Mouse (Mus musculus) heart, embryonic 12.5 days (tissue): ENCODE data around the gene Rab40c. TPM values are rescaled to one million over a fixed set of nuclear protein-coding genes. Genes with fewer than 3 reads are reported as not detected.

ENCODE experiments used
- ATAC-seq: fragments of 200-750 bp; cut with Nextera tagmentation; 2 replicates; pipeline ENCODE4 v1.8.0; 2017; ENCODE audit warnings: moderate TSS enrichment, moderate library complexity; ENCODE audit not compliant: insufficient number of reproducible peaks, low FRiP score
- H3K27ac ChIP-seq: fragments of 300-500 bp; sonication (generic); 2 replicates; pipeline ENCODE4 v1.5.1; 2016; ENCODE audit warnings: mild to moderate bottlenecking, moderate library complexity; ENCODE audit not compliant: poor library complexity, severe bottlenecking
- H3K27me3 ChIP-seq: fragments of 300-500 bp; sonication (generic); replicated peaks from 2 replicates; pipeline ENCODE4 v1.6.1; 2016; ENCODE audit warnings: mild to moderate bottlenecking, moderate library complexity
- H3K36me3 ChIP-seq: fragments of 300-500 bp; sonication (generic); 2 replicates; pipeline ENCODE4 v1.6.1; 2016; ENCODE audit warnings: mild to moderate bottlenecking, moderate library complexity
- H3K4me1 ChIP-seq: fragments of 300-500 bp; sonication (generic); replicated peaks from 2 replicates; pipeline ENCODE4 v1.6.1; 2016; ENCODE audit warnings: mild to moderate bottlenecking
- H3K4me2 ChIP-seq: fragments of 300-500 bp; sonication (generic); 2 replicates; pipeline ENCODE4 v1.6.1; 2016; ENCODE audit warnings: mild to moderate bottlenecking, moderate library complexity
- H3K4me3 ChIP-seq: fragments of 300-500 bp; sonication (generic); 2 replicates; pipeline ENCODE4 v1.5.1; 2016; ENCODE audit warnings: mild to moderate bottlenecking
- H3K9ac ChIP-seq: fragments of 300-500 bp; sonication (generic); 2 replicates; pipeline ENCODE4 v1.6.1; 2016; ENCODE audit warnings: mild to moderate bottlenecking, moderate library complexity
- H3K9me3 ChIP-seq: fragments of 300-500 bp; sonication (generic); replicated peaks from 2 replicates; pipeline ENCODE4 v1.6.1; 2016; ENCODE audit warnings: mild to moderate bottlenecking, moderate library complexity
- WGBS: fragments of 180-500 bp; shearing (Covaris S2); methylation state at CpG from one replicate; pipeline ENCODE4 v1.1.7; 2016; 5-methylcytosine and 5-hydroxymethylcytosine counted together
- polyA plus RNA-seq: library from polyadenylated mRNA; unstranded; fragments of >200 nt; fragmentation: Nextera tagmentation; extraction: Ambion mirVana; gene quantifications from 2 replicates; pipeline ENCODE4 v1.2.1, GENCODE M21; 2016

Gene Rab40c
- polyA plus RNA-seq, 1 experiment from 2014 or later = 17.1 TPM

DNA sequence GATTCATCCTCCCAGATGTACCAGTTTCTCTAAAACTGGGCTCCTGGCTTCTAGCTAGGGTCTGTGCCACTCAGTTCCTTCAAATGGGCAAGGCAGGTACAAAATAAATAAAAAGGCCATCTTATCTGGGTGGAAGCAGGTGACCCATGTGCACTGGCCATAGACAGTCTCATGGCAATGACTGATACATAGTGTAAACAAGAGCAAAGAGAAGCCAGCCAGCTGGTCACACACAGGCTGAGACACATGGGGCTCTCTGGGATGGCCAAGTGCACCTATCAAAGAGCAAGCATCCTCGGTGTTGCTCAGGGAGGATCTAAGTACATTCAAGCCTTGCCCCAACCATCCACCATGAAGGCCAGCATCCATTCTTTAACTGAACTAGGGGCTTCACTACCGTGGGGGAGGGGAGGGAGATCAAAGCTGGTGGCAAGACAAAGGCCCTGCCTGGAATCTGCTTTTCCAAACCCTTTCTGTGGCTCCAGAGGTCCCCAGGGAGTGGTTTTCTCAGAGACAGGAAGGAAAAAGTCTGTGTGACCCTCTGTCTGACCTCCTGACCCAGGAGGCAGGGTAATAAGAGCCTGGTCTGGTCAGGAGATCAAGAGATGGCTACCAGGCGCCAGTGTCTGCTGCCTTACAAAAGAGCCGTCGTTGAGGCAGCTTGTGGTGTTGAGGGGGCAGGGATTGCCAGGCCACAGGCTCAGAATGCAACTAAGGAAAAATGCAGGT is 38.5 kb downstream of the Rab40c start:
- no peak overlapping the region for H3K4me3 ChIP-seq
- no peaks in the 10 kb centered on the region for H3K27me3 ChIP-seq
- H3K4me1 ChIP-seq = peaks cover 39% of the 10 kb centered on the region
- peak overlapping the region; percentile 22; the same call in 1 of the 2 replicates for H3K27ac ChIP-seq
- H3K9ac ChIP-seq = no peak overlapping the region
- 22% methylated on average over 5 of the region's 5 CpGs for WGBS
- H3K36me3 ChIP-seq = peaks cover 53% of the 10 kb centered on the region
- H3K4me2 ChIP-seq = no peak overlapping the region
- ATAC-seq = no peak
- no peaks in the 10 kb centered on the region for H3K9me3 ChIP-seq

DNA sequence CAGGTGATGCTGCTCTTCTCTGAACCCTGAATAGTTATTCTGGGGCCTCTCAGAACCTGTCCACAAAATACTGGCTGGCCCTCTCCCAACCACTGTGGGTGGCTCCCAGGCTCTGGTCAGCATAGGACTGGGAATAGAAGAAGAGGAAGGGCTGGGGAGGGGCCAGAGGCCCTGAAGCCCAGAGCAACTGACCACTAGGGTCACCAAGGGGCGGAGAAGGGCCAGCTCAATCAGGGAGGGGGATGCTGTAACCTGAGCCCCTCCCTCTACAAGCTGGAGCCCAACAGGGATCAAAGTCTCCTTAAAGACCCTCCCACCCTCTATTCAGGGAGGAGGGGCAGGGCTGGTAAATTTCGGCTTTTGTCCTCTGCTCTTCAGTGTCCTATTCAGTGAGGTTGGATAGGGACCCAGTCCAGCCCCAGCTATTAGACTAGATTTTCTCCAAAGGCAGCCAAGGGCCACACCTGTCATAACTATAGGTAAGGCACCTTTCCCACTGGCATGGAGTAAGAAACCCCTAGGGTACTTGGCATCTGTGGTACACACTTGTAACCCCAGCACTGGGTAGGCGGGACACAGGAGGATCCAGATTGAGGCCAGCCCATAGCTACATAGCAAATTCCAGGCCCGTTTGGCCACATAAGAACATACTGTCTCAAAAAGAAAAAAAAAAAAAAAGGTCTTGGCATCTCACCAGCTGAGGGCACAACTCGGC is 39.2 kb downstream of the Rab40c start, which contains the start of gene Wfikkn1:
TSS of gene Wfikkn1 (minus strand) at position 663 of the 715 bp plus-strand sequence.
- no peak within 1 kb of the TSS for H3K4me3 ChIP-seq

DNA sequence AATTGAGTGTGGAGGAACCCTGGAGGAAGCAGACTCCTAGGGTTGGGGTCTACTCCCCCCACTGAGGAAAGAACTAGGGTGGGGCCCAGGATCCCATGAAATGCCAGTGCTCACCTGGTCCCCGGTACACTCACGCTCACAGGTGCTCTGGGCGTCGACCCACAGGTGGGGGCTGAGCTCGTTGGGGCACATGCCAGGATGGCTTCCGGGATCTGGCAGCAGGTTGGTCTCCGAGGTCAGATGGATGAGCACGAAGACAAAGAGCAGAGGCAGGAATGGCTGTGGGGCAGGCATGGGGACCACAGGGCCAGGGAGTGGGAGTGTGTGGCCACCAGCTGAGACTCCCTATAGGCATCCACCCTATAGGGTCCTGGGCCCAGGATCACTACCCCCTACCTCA is 39.8 kb downstream of the Rab40c start:
- H3K27me3 ChIP-seq = no peaks in the 10 kb centered on the region
- H3K27ac ChIP-seq = no peak overlapping the region
- ATAC-seq = no peak
- H3K4me2 ChIP-seq = no peak overlapping the region
- H3K9me3 ChIP-seq = no peaks in the 10 kb centered on the region
- H3K4me1 ChIP-seq = peaks cover 43% of the 10 kb centered on the region
- H3K9ac ChIP-seq = no peak overlapping the region; the same call in 1 of the 2 replicates
- no peak overlapping the region for H3K4me3 ChIP-seq
- 86% methylated on average over 8 of the region's 8 CpGs for WGBS
- H3K36me3 ChIP-seq = peaks cover 49% of the 10 kb centered on the region

More for the DNA sequence above, 39.2 kb downstream of the Rab40c start, which contains the start of gene Wfikkn1:
- peak within 1 kb of the TSS; percentile 22; the same call in 1 of the 2 replicates for H3K27ac ChIP-seq
- no peaks in the 10 kb centered on the region for H3K9me3 ChIP-seq
- peaks cover 53% of the 10 kb centered on the region for H3K36me3 ChIP-seq
- peaks cover 43% of the 10 kb centered on the region for H3K4me1 ChIP-seq
- no peak within 1 kb of the TSS for H3K4me2 ChIP-seq
- no peaks in the 10 kb centered on the region for H3K27me3 ChIP-seq
- ATAC-seq = no peak
- WGBS = 52% methylated on average over 5 of the region's 5 CpGs
- H3K9ac ChIP-seq = no peak within 1 kb of the TSS; the same call in 1 of the 2 replicates

DNA sequence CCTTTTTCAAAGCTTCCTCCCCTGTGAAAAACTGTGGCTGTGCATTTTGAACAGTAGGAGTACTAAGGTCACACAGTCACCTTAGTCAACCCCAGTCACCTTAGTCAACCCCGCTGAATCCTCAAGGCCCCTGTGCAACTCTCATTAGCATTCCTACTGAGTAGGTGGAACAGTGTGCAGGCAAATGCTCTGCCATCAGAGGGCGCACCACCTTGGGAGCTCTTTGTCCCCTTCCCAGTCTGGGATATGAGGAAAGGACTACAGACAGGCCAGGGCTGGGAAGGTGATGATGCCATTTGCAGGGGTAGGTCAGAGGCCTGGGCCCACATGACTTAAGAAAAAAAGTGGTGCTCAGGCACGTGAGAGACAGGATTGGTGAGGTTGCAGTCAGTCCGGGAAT is 40.3 kb downstream of the Rab40c start:
- Histone ChIP-seq H3K9ac (no peak overlapping the region), H3K36me3 (peaks cover 45% of the 10 kb centered on the region), H3K4me3 (no peak overlapping the region), H3K4me2 (no peak overlapping the region), H3K4me1 (peaks cover 45% of the 10 kb centered on the region), H3K9me3 (no peaks in the 10 kb centered on the region), H3K27ac (no peak overlapping the region), H3K27me3 (no peaks in the 10 kb centered on the region)
- ATAC-seq = no peak
- WGBS = 66% methylated on average over 4 of the region's 4 CpGs

DNA sequence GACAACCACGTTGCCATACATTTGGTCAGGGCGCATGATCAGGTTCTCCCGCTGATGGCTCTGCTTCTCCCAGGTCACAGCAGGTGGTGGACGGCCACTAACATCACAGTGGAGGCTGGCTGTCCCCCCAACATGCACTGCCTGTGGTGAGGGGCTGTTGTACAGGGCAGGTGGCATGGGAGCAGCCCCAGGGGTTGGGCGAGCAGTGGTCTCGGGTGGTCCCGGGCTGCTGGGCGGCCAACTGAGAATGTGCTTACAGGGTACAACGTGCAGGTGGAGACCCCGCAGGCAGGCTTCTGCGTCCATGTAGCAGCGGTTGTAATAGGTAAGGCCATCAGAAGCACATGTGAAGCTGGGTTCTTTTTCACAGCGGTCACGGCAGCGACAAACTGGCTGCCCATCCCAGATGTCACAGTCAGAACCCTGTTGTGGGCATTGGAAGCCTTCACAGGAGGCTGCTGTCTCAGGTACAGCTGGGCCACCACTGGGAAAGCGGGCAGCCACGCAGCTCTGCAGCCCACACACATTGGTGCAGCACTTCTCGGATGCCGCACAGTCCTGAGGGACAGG is 40.8 kb downstream of the Rab40c start:
- ATAC-seq = no peak
- Histone ChIP-seq H3K36me3 (peaks cover 39% of the 10 kb centered on the region), H3K4me1 (peaks cover 51% of the 10 kb centered on the region), H3K4me2 (no peak overlapping the region), H3K4me3 (no peak overlapping the region), H3K9me3 (no peaks in the 10 kb centered on the region), H3K27ac (no peak overlapping the region), H3K9ac (no peak overlapping the region), H3K27me3 (no peaks in the 10 kb centered on the region)
- 93% methylated on average over 19 of the region's 19 CpGs for WGBS

DNA sequence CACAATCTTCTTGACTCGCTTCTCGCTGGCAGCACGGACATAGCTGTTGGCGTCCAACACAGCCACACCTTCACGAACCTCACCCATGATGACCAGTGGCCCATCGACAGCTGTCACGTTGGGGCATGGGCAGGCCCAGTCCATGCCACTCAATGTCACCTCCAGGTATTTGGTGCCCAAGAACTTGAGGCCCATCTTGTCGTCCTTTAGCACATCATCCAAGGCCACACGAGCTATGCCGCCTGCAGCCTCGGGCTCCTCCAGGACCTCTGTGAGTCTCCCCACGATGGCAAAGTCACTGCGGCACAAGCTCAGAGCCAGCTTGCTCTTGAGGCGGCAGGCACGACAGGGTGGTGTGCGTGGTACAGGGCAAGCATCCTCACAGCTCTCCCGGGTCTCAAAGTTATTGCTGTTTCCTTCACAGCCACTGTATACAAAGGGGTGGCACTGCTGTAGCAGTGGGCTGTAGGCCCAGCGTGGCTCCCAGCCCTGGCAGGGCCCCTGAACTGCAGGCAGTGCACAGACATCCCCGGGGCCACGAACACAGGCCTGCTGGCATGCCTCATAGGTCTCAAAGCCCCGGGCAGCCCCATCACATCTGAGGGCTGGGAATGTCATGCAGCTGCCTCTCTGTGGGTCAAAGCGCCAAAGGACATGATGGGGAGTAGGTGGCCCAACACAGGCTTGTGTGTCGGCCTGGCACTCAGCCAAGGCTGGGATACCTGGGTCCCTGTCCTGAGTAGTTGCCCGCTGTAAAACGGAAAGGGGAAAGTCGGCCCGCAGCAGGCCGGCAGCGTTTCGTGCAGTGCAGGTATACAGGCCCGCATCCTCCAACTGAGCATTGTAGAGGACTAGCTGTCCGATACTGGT is 41.6 kb downstream of the Rab40c start:
- no peak overlapping the region for H3K4me3 ChIP-seq
- H3K9ac ChIP-seq = no peak overlapping the region
- no peaks in the 10 kb centered on the region for H3K27me3 ChIP-seq
- 90% methylated on average over 32 of the region's 32 CpGs for WGBS
- H3K4me1 ChIP-seq = peaks cover 51% of the 10 kb centered on the region
- no peaks in the 10 kb centered on the region for H3K9me3 ChIP-seq
- no peak overlapping the region for H3K27ac ChIP-seq
- peaks cover 32% of the 10 kb centered on the region for H3K36me3 ChIP-seq
- ATAC-seq = no peak
- no peak overlapping the region for H3K4me2 ChIP-seq

DNA sequence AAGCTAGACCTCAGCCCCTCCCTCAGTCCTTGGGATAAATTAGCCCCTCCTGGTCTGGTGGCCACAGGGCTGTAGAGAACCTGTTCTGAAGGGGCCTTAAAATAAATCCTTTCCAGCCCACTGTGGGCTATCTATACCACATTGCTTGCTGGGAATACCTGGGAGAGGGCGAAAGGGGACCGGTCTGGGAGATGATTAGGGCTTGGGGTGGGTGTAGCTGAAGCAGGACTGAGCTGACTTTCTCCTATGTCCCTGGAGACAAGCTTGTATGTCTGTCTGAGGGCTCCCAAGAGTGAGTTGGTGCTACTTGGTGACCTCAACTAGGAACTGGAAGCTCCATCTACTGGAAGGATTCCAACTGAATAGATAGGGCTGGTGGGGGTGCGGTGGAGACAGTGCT is 42.5 kb downstream of the Rab40c start:
- Histone ChIP-seq H3K4me2 (no peak overlapping the region), H3K9ac (no peak overlapping the region), H3K27me3 (no peaks in the 10 kb centered on the region), H3K4me3 (no peak overlapping the region), H3K36me3 (peaks cover 23% of the 10 kb centered on the region), H3K9me3 (no peaks in the 10 kb centered on the region), H3K27ac (no peak overlapping the region), H3K4me1 (peaks cover 44% of the 10 kb centered on the region)
- ATAC-seq = no peak
- 73% methylated on average over 3 of the region's 3 CpGs for WGBS

DNA sequence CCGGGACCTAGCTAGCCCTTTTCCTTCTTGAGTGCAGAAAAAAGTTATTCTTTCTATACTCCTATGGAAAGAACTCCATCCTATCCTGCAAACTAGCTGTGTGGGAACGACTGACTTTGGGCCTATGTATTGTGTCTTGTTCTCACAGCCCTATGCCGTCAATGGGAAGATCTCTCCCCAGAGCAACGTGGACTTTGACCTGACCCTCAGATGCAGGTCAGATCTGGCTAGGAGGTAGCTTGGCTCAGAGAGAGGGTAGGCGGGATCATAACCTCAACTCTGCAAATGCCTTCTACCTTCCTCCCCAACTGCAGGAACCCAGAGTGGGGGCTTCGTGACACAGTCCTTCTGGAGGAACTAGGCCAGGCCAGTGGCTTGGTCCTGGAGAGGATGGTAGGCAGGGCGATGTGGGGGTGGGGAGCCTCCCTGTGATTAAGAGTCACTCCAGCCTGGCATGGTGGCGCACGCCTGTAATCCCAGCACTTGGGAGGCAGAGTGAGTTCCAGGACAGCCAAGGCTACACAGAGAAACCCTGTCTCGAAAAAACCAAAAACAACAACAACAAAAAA is 43.1 kb downstream of the Rab40c start:
- Histone ChIP-seq H3K4me3 (peak overlapping the region; percentile 88), H3K4me1 (peaks cover 39% of the 10 kb centered on the region), H3K9me3 (no peaks in the 10 kb centered on the region), H3K27ac (no peak overlapping the region), H3K36me3 (peaks cover 22% of the 10 kb centered on the region), H3K9ac (peak overlapping the region; percentile 83), H3K27me3 (no peaks in the 10 kb centered on the region), H3K4me2 (peak overlapping the region; percentile 94)
- WGBS = 73% methylated on average over 10 of the region's 10 CpGs
- no peak for ATAC-seq

DNA sequence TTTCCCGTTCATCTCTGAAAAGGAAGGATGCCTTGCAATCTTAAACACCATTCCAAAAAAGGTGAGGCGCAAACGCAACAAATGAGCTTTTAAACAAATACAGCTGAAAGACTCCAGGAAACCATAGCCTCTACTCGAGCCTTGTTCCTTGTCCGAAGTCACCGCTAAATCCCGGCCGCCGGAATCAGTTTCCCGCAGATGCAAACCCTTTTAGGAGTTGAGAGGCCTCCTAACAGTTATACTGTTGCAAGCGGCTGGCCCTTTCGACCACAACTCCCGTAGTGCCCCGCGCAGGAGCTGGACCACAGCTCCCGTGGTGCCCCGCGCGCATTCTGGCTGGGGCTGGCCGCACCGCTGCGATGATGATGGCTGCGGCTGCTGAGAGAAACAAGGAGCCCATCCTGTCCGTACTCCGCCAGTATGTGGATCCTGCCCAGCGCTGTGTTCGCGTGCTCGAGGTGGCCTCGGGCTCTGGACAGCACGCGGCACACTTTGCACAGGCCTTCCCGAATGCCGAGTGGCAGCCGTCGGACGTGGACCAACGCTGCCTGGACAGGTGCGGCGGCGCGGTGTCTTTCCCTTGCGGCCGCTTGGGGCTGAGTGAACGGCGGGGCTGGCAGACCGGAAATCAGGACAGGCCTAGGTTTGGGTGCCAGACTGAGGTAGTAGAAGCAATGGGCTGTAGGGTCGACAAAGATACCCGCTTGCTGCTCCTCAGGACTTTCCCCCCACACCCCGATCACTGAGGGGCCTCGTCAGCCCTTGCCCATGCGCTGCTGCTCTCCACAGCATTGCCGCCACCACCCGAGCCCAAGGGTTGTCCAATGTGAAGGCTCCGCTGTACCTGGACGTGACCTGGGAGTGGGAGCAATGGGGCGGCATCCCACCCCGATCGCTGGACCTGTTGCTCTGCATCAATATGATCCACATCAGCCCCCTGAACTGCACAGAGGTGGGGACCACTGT is 44.1 kb downstream of the Rab40c start:
- H3K4me1 ChIP-seq = peaks cover 30% of the 10 kb centered on the region
- 1% methylated on average over 59 of the region's 59 CpGs for WGBS
- ATAC-seq = peak; percentile 88
- peak overlapping the region; percentile 94 for H3K4me2 ChIP-seq
- peak overlapping the region; percentile 87 for H3K27ac ChIP-seq
- no peaks in the 10 kb centered on the region for H3K9me3 ChIP-seq
- H3K9ac ChIP-seq = peak overlapping the region; percentile 83
- peaks cover 22% of the 10 kb centered on the region for H3K36me3 ChIP-seq
- H3K4me3 ChIP-seq = peak overlapping the region; percentile 88
- no peaks in the 10 kb centered on the region for H3K27me3 ChIP-seq
